Mouse (Mus musculus) testis, adult 2 months (tissue): ENCODE results near the gene Fbxl13.

Experiments used
- CTCF ChIP-seq: fragments of 200-500 bp; IDR thresholded peaks from 2 replicates; pipeline ENCODE4 v1.5.1; 2012; ENCODE audit warnings: low read depth, mild to moderate bottlenecking, inconsistent platforms, low read length, moderate library complexity; ENCODE audit not compliant: control insufficient read depth, insufficient read depth, insufficient replicate concordance
- POLR2A ChIP-seq: fragments of 200-500 bp; IDR thresholded peaks from 2 replicates; pipeline ENCODE4 v1.6.1; 2012; ENCODE audit warnings: low read depth, mild to moderate bottlenecking, inconsistent platforms, low read length, moderate library complexity; ENCODE audit not compliant: control insufficient read depth

DNA sequence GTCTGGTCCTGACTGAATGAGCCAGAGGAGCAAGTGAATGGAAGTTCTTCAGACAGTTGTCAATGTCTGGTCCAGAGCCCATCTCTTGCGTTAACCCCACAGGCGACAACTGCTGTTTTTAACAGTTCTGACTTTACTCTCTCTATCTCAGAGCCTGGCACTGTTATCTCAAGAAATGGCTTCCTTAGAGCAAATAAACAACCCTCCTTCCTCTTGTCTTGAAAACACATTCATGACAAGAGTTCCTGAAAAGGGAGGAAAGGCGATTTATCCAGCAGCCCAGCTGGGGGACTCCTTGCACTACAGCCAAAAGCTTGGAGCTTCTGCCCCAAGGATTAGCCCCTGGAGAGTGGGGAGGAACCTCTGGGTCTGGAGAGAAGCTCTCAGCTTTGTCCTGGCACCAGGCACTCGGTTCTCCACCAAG lies 117.9 kb downstream of the Fbxl13 start:
- TF ChIP-seq POLR2A (no peak), CTCF (no peak)
